In the genomic region with DNA sequence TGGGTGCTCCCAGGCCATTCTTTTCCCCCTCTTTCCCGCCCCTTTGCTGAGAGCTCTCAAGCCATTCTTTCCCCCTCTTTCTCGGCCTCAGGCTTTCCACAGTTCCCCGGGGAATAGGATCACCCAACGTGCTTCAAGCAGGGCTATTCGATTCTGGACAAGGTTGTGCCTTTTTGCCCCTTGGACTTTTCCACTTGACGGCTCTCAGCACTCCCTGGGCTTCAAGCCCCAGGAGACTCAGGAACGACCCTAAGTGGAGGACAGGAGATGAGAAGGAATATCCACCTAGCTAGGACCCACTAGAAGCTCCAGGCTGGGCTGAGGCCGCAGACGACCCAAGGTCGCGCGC, we compare ENCODE assay signal across 8 mouse cellular contexts. TPM values are rescaled to one million over a fixed set of nuclear protein-coding genes. Genes with fewer than 3 reads are reported as not detected.
DNase-seq lines count a peak whose midpoint lies in the region; ATAC-seq and TF ChIP-seq lines count a peak whose summit lies in the region.

No protein-coding gene starts in this region.

- peak in 1 of 2 experiments; percentile 22 for DNase-seq in layer of hippocampus, adult 2 months (ENCODE audit: low spot score in 2 of 2)
- no peak for DNase-seq in layer of hippocampus, adult 9-10 months (ENCODE audit: low spot score)
- peak; percentile 3 for DNase-seq in brain, embryonic 18.5 days (ENCODE audit: low read depth, low spot score)
- DNase-seq in midbrain, embryonic 10.5 days (ENCODE audit: low spot score) = no peak
- DNase-seq in cerebellum, adult 8-10 months = no peak
- no peak for DNase-seq in layer of hippocampus, adult 8-10 months (ENCODE audit: low spot score in 2 of 2)

- no peaks in the 10 kb centered on the region for H3K9me3 ChIP-seq in hindbrain, embryonic 12.5 days (replicated peaks)
- no peaks in the 10 kb centered on the region for H3K9me3 ChIP-seq in midbrain, embryonic 10.5 days (replicated peaks)

- peak overlapping the region; percentile 94 for H3K4me2 ChIP-seq in hindbrain, embryonic 12.5 days (replicated peaks)

- ATAC-seq in hindbrain, embryonic 12.5 days (ENCODE audit: low FRiP score) = no peak
- ATAC-seq in inflammation-experienced regulatory T-cells, adult 6 months = no peak

- TF ChIP-seq CTCF in layer of hippocampus, adult 2 months (conservative IDR thresholded peaks at IDR 0.05) = no peak

- H3K4me3 ChIP-seq in layer of hippocampus, adult 2 months = peak overlapping the region; percentile 96
- H3K4me3 ChIP-seq in hindbrain, embryonic 12.5 days = peak overlapping the region; percentile 87
- peak overlapping the region; percentile 90 for H3K4me3 ChIP-seq in midbrain, embryonic 10.5 days

- no peaks in the 10 kb centered on the region for H3K27me3 ChIP-seq in hindbrain, embryonic 12.5 days
- H3K27me3 ChIP-seq in midbrain, embryonic 10.5 days (ENCODE audit: low read depth, poor library complexity, severe bottlenecking) = no peaks in the 10 kb centered on the region

- H3K9ac ChIP-seq in hindbrain, embryonic 12.5 days = peak overlapping the region; percentile 91

- H3K4me1 ChIP-seq in hindbrain, embryonic 12.5 days = peaks cover 27% of the 10 kb centered on the region
- peaks cover 32% of the 10 kb centered on the region for H3K4me1 ChIP-seq in midbrain, embryonic 10.5 days

- peaks cover 24% of the 10 kb centered on the region for H3K36me3 ChIP-seq in hindbrain, embryonic 12.5 days
- peaks cover 35% of the 10 kb centered on the region for H3K36me3 ChIP-seq in midbrain, embryonic 10.5 days

- under 1% methylated on average over 12 of the region's 12 CpGs for WGBS in hindbrain, embryonic 12.5 days
- under 1% methylated on average over 12 of the region's 12 CpGs for WGBS in midbrain, embryonic 10.5 days

- H3K27ac ChIP-seq in layer of hippocampus, adult 2 months = peak overlapping the region; percentile 98
- H3K27ac ChIP-seq in hindbrain, embryonic 12.5 days = peak overlapping the region; percentile 96
- peak overlapping the region; percentile 96 for H3K27ac ChIP-seq in midbrain, embryonic 10.5 days (replicated peaks)

RNA-seq across cellular contexts. Expression of a gene that starts 0.7 kb away (rescaled TPM):
- 10 to 100 TPM; 69.8 to 76.6 TPM for total RNA-seq in layer of hippocampus, adult 2 months (2021)
- polyA plus RNA-seq in hindbrain, embryonic 12.5 days (2016; fragmentation: Nextera tagmentation; extraction: Ambion mirVana) = 146 and 169 TPM in 2 replicates
- 271 and 281 TPM in 2 replicates for polyA plus RNA-seq in midbrain, embryonic 10.5 days (2016; fragmentation: Nextera tagmentation; extraction: Ambion mirVana)
- total RNA-seq in layer of hippocampus, adult 8-10 months (2022) = 10 to 100 TPM; 67.3 to 82.9 (median 72.6) TPM
- 100 to 1,000 TPM; 134 to 236 (median 208) TPM for polyA plus RNA-seq in inflammation-experienced regulatory T-cells, adult 6 months (2017; shearing (Covaris generic))

RNA-seq across cellular contexts. Expression of a gene that starts 1.1 kb away (rescaled TPM):
- 10 to 100 TPM; 14.5 to 16.0 TPM for total RNA-seq in layer of hippocampus, adult 2 months (2021)
- 24.9 and 26.8 TPM in 2 replicates for polyA plus RNA-seq in hindbrain, embryonic 12.5 days (2016; fragmentation: Nextera tagmentation; extraction: Ambion mirVana)
- polyA plus RNA-seq in midbrain, embryonic 10.5 days (2016; fragmentation: Nextera tagmentation; extraction: Ambion mirVana) = 32.1 and 35.7 TPM in 2 replicates
- total RNA-seq in layer of hippocampus, adult 8-10 months (2022) = 10 to 100 TPM; 14.0 to 17.3 (median 14.4) TPM
- 10 to 100 TPM; 14.3 to 18.4 (median 17.1) TPM for polyA plus RNA-seq in inflammation-experienced regulatory T-cells, adult 6 months (2017; shearing (Covaris generic))

RNA-seq across cellular contexts. Expression of a gene that starts 43.4 kb away (rescaled TPM):
- 10 to 100 TPM in 1 of 2 experiments, 1 to 10 TPM in 1; 9.7 to 12.0 TPM for total RNA-seq in layer of hippocampus, adult 2 months (2021)
- polyA plus RNA-seq in hindbrain, embryonic 12.5 days (2016; fragmentation: Nextera tagmentation; extraction: Ambion mirVana) = 14.6 and 15.4 TPM in 2 replicates
- polyA plus RNA-seq in midbrain, embryonic 10.5 days (2016; fragmentation: Nextera tagmentation; extraction: Ambion mirVana) = 1.6 and 3.8 TPM in 2 replicates
- total RNA-seq in layer of hippocampus, adult 8-10 months (2022) = 10 to 100 TPM in 3 of 4 experiments, 1 to 10 TPM in 1; 9.5 to 16.9 (median 12.0) TPM
- 1 to 10 TPM in 1 of 3 experiments, under 1 TPM in 2; 0.16 to 1.7 (median 0.47) TPM for polyA plus RNA-seq in inflammation-experienced regulatory T-cells, adult 6 months (2017; shearing (Covaris generic))

RNA-seq across cellular contexts. Expression of a gene that starts 44.7 kb away (rescaled TPM):
- 1 to 10 TPM; 2.7 to 4.5 TPM for total RNA-seq in layer of hippocampus, adult 2 months (2021)
- polyA plus RNA-seq in hindbrain, embryonic 12.5 days (2016; fragmentation: Nextera tagmentation; extraction: Ambion mirVana) = 1.1 and 2.0 TPM in 2 replicates
- 2.7 and 3.1 TPM in 2 replicates for polyA plus RNA-seq in midbrain, embryonic 10.5 days (2016; fragmentation: Nextera tagmentation; extraction: Ambion mirVana)
- total RNA-seq in layer of hippocampus, adult 8-10 months (2022) = 1 to 10 TPM; 4.0 to 5.6 (median 4.6) TPM
- 10 to 100 TPM in 1 of 3 experiments, 1 to 10 TPM in 1, under 1 TPM in 1; 0.26 to 15.4 (median 2.2) TPM for polyA plus RNA-seq in inflammation-experienced regulatory T-cells, adult 6 months (2017; shearing (Covaris generic))
